Mouse (Mus musculus): ENCODE data around the gene Cd69.

GRCm38 (mm10) chr6:129266438-129267022 lies 8.7 kb downstream of the Cd69 start:
- TF ChIP-seq CTCF (IDR thresholded peaks at IDR 0.05; ENCODE audit: borderline replicate concordance, insufficient read depth, low read depth, low read length), result no peak
- no peak for TF ChIP-seq POLR2A (IDR thresholded peaks at IDR 0.05; ENCODE audit: borderline replicate concordance, insufficient read depth, low read length)

Data from cerebellum, adult 2 months (tissue).